9 mouse cellular contexts compared by ENCODE assay signal in genomic region chr9:61055928-61056730, GRCm38 (mm10).
DNase-seq lines count a peak whose midpoint lies in the region; ATAC-seq lines count a peak whose summit lies in the region.
"Had no signal": no experiment of that assay in that cellular context is flagged by ENCODE, and none has a peak within 500 bp of the region (broad histone marks: within the 10 kb centered on the region; RNA-seq: fewer than 3 reads in every experiment).

No protein-coding gene starts in this region.

- intact Hi-C loops in left cerebral cortex, postnatal 4 days (cut with DNase I) = no loop called here

- no peaks in the 10 kb centered on the region for H3K9me3 ChIP-seq in embryonic facial prominence, embryonic 15.5 days (replicated peaks)

- H3K27ac ChIP-seq in embryonic facial prominence, embryonic 15.5 days (replicated peaks) = no peak overlapping the region

- H3K27me3 ChIP-seq in embryonic facial prominence, embryonic 15.5 days = peaks cover 6% of the 10 kb centered on the region; the same call in 1 of the 2 replicates

- H3K4me3 ChIP-seq in embryonic facial prominence, embryonic 15.5 days (replicated peaks) = no peak overlapping the region

- peak; percentile 83 for DNase-seq in cerebellum, postnatal 10 days
- no peak for DNase-seq in cerebellum, adult 9-10 months
- peak; percentile 71 for DNase-seq in left cerebral cortex, postnatal 4 days
- DNase-seq in left cerebral cortex, adult 9 months (ENCODE audit: low spot score in 2 of 2) = no peak
- peak; percentile 39 for DNase-seq in naive thymus-derived CD4-positive, alpha-beta T cell, adult 2 months (ENCODE audit: low read depth)
- DNase-seq in neural tube, embryonic 10.5 days (ENCODE audit: extremely low spot score, low spot score) = no peak
- DNase-seq in ovary, postnatal 10 days (ENCODE audit: low spot score) = no peak
- DNase-seq: kidney, adult 11 months had no signal

- H3K9ac ChIP-seq in embryonic facial prominence, embryonic 15.5 days = no peak overlapping the region

- no peak for ATAC-seq in embryonic facial prominence, embryonic 15.5 days (ENCODE audit: insufficient number of reproducible peaks, low FRiP score, low TSS enrichment, low read depth)

- H3K36me3 ChIP-seq in embryonic facial prominence, embryonic 15.5 days = no peaks in the 10 kb centered on the region

- WGBS in embryonic facial prominence, embryonic 15.5 days = 78% methylated on average over 15 of the region's 15 CpGs

- peaks cover 29% of the 10 kb centered on the region for H3K4me1 ChIP-seq in embryonic facial prominence, embryonic 15.5 days

- peak overlapping the region; percentile 28; the same call in 1 of the 2 replicates for H3K4me2 ChIP-seq in embryonic facial prominence, embryonic 15.5 days (replicated peaks)

Comparison
In these comparisons a context has a peak if more than half of its experiments do, and no peak if none do; other contexts are left out.
1. DNase-seq: peak in cerebellum, postnatal 10 days (2 of 2), left cerebral cortex, postnatal 4 days (single experiment) and naive thymus-derived CD4-positive, alpha-beta T cell, adult 2 months (single experiment); none in cerebellum, adult 9-10 months (single experiment), left cerebral cortex, adult 9 months (0 of 2), neural tube, embryonic 10.5 days (single experiment) and ovary, postnatal 10 days (single experiment).